Mouse (Mus musculus): Measurements from ENCODE around the gene Ntng2. TPM values are rescaled to one million over a fixed set of nuclear protein-coding genes. Genes with fewer than 3 reads are reported as not detected.

Ntng2 gene
- polyA plus RNA-seq, 1 experiment from 2014 or later: 3.5 TPM

GRCm38 (mm10) chr2:29246275-29246674 is 6.5 kb downstream of the Ntng2 start:
- peak; percentile 63 for ATAC-seq
- H3K4me3 ChIP-seq (ENCODE audit: low read length): no peak overlapping the region
- WGBS: 27% methylated on average over 3 of the region's 3 CpGs

GRCm38 (mm10) chr2:29245341-29245779 is 7.4 kb downstream of the Ntng2 start:
- H3K9me3 ChIP-seq (ENCODE audit: control insufficient read depth, low read length): no peaks in the 10 kb centered on the region
- H3K9ac ChIP-seq (ENCODE audit: low read depth, low read length): no peak overlapping the region
- H3K27ac ChIP-seq (ENCODE audit: low read depth, low read length): no peak overlapping the region
- no peak overlapping the region for H3K4me3 ChIP-seq (ENCODE audit: low read length)
- no peaks in the 10 kb centered on the region for H3K36me3 ChIP-seq (ENCODE audit: control insufficient read depth, insufficient read depth, low read length)
- H3K4me1 ChIP-seq (ENCODE audit: control insufficient read depth, insufficient read depth, low read depth, low read length): peaks cover 15% of the 10 kb centered on the region
- peak; percentile 24; the same call in 1 of the 2 replicates for ATAC-seq
- H3K27me3 ChIP-seq (replicated peaks; ENCODE audit: control insufficient read depth, insufficient read depth, low read length): peaks cover 8% of the 10 kb centered on the region
- WGBS: 26% methylated on average over 10 of the region's 10 CpGs
- H3K4me2 ChIP-seq (ENCODE audit: low read length): no peak overlapping the region

More at GRCm38 (mm10) chr2:29246275-29246674, 6.5 kb downstream of the Ntng2 start:
- Histone ChIP-seq H3K4me2 (ENCODE audit: low read length) (no peak overlapping the region; the same call in 1 of the 2 replicates), H3K27me3 (replicated peaks; ENCODE audit: control insufficient read depth, insufficient read depth, low read length) (peaks cover 10% of the 10 kb centered on the region), H3K27ac (ENCODE audit: low read depth, low read length) (no peak overlapping the region), H3K36me3 (ENCODE audit: control insufficient read depth, insufficient read depth, low read length) (no peaks in the 10 kb centered on the region), H3K9me3 (ENCODE audit: control insufficient read depth, low read length) (no peaks in the 10 kb centered on the region), H3K4me1 (ENCODE audit: control insufficient read depth, insufficient read depth, low read depth, low read length) (peaks cover 24% of the 10 kb centered on the region), H3K9ac (ENCODE audit: low read depth, low read length) (no peak overlapping the region)

GRCm38 (mm10) chr2:29239329-29239728 is 13.5 kb downstream of the Ntng2 start:
- no peak overlapping the region for H3K27ac ChIP-seq (ENCODE audit: low read depth, low read length)
- no peaks in the 10 kb centered on the region for H3K36me3 ChIP-seq (ENCODE audit: control insufficient read depth, insufficient read depth, low read length)
- H3K4me1 ChIP-seq (ENCODE audit: control insufficient read depth, insufficient read depth, low read depth, low read length): no peaks in the 10 kb centered on the region
- H3K27me3 ChIP-seq (replicated peaks; ENCODE audit: control insufficient read depth, insufficient read depth, low read length): no peaks in the 10 kb centered on the region
- H3K4me3 ChIP-seq (ENCODE audit: low read length): no peak overlapping the region
- 83% methylated on average over 17 of the region's 17 CpGs for WGBS
- H3K9me3 ChIP-seq (ENCODE audit: control insufficient read depth, low read length): no peaks in the 10 kb centered on the region
- H3K9ac ChIP-seq (ENCODE audit: low read depth, low read length): no peak overlapping the region
- H3K4me2 ChIP-seq (ENCODE audit: low read length): no peak overlapping the region
- ATAC-seq: no peak

GRCm38 (mm10) chr2:29237623-29238022 is 15.2 kb downstream of the Ntng2 start:
- Histone ChIP-seq H3K4me2 (ENCODE audit: low read length) (no peak overlapping the region), H3K4me3 (ENCODE audit: low read length) (no peak overlapping the region), H3K27ac (ENCODE audit: low read depth, low read length) (no peak overlapping the region), H3K4me1 (ENCODE audit: control insufficient read depth, insufficient read depth, low read depth, low read length) (no peaks in the 10 kb centered on the region), H3K9ac (ENCODE audit: low read depth, low read length) (no peak overlapping the region), H3K27me3 (replicated peaks; ENCODE audit: control insufficient read depth, insufficient read depth, low read length) (no peaks in the 10 kb centered on the region), H3K9me3 (ENCODE audit: control insufficient read depth, low read length) (no peaks in the 10 kb centered on the region), H3K36me3 (ENCODE audit: control insufficient read depth, insufficient read depth, low read length) (no peaks in the 10 kb centered on the region)
- 31% methylated on average over 4 of the region's 4 CpGs for WGBS
- no peak for ATAC-seq

- no peak overlapping the region for H3K27ac ChIP-seq (ENCODE audit: low read depth, low read length)
- H3K27me3 ChIP-seq (replicated peaks; ENCODE audit: control insufficient read depth, insufficient read depth, low read length): no peaks in the 10 kb centered on the region
- H3K4me3 ChIP-seq (ENCODE audit: low read length): no peak overlapping the region
- H3K4me1 ChIP-seq (ENCODE audit: control insufficient read depth, insufficient read depth, low read depth, low read length): no peaks in the 10 kb centered on the region
- no peaks in the 10 kb centered on the region for H3K9me3 ChIP-seq (ENCODE audit: control insufficient read depth, low read length)
- 75% methylated on average over 7 of the region's 7 CpGs for WGBS
- H3K4me2 ChIP-seq (ENCODE audit: low read length): no peak overlapping the region
- no peaks in the 10 kb centered on the region for H3K36me3 ChIP-seq (ENCODE audit: control insufficient read depth, insufficient read depth, low read length)
- H3K9ac ChIP-seq (ENCODE audit: low read depth, low read length): no peak overlapping the region
- no peak for ATAC-seq
Observed at GRCm38 (mm10) chr2:29235811-29236210, 17.0 kb downstream of the Ntng2 start.

- 0 out of 2 replicates have a peak, but pooled peaks cover 2% of the 10 kb centered on the region for H3K4me1 ChIP-seq (ENCODE audit: control insufficient read depth, insufficient read depth, low read depth, low read length)
- peak; percentile 45; the same call in 1 of the 2 replicates for ATAC-seq
- 80% methylated on average over 3 of the region's 3 CpGs for WGBS
- no peak overlapping the region for H3K9ac ChIP-seq (ENCODE audit: low read depth, low read length)
- H3K9me3 ChIP-seq (ENCODE audit: control insufficient read depth, low read length): no peaks in the 10 kb centered on the region
- H3K27me3 ChIP-seq (replicated peaks; ENCODE audit: control insufficient read depth, insufficient read depth, low read length): no peaks in the 10 kb centered on the region
- no peaks in the 10 kb centered on the region for H3K36me3 ChIP-seq (ENCODE audit: control insufficient read depth, insufficient read depth, low read length)
- H3K4me3 ChIP-seq (ENCODE audit: low read length): no peak overlapping the region
- no peak overlapping the region for H3K27ac ChIP-seq (ENCODE audit: low read depth, low read length)
- H3K4me2 ChIP-seq (ENCODE audit: low read length): no peak overlapping the region
Observed at GRCm38 (mm10) chr2:29235026-29235425, 17.8 kb downstream of the Ntng2 start.

- WGBS: 68% methylated on average over 4 of the region's 4 CpGs
- Histone ChIP-seq H3K4me2 (ENCODE audit: low read length) (no peak overlapping the region), H3K9ac (ENCODE audit: low read depth, low read length) (no peak overlapping the region), H3K27ac (ENCODE audit: low read depth, low read length) (no peak overlapping the region), H3K9me3 (ENCODE audit: control insufficient read depth, low read length) (no peaks in the 10 kb centered on the region), H3K4me1 (ENCODE audit: control insufficient read depth, insufficient read depth, low read depth, low read length) (0 out of 2 replicates have a peak, but pooled peaks cover 2% of the 10 kb centered on the region), H3K27me3 (replicated peaks; ENCODE audit: control insufficient read depth, insufficient read depth, low read length) (no peaks in the 10 kb centered on the region), H3K4me3 (ENCODE audit: low read length) (no peak overlapping the region), H3K36me3 (ENCODE audit: control insufficient read depth, insufficient read depth, low read length) (no peaks in the 10 kb centered on the region)
- no peak for ATAC-seq
Observed at GRCm38 (mm10) chr2:29234002-29234401, 18.8 kb downstream of the Ntng2 start.

- no peaks in the 10 kb centered on the region for H3K36me3 ChIP-seq (ENCODE audit: control insufficient read depth, insufficient read depth, low read length)
- 0 out of 2 replicates have a peak overlapping the region, but pooled peaks have one; percentile 22 for H3K9ac ChIP-seq (ENCODE audit: low read depth, low read length)
- no peaks in the 10 kb centered on the region for H3K9me3 ChIP-seq (ENCODE audit: control insufficient read depth, low read length)
- ATAC-seq: peak; percentile 56
- H3K4me1 ChIP-seq (ENCODE audit: control insufficient read depth, insufficient read depth, low read depth, low read length): 0 out of 2 replicates have a peak, but pooled peaks cover 2% of the 10 kb centered on the region
- WGBS: 44% methylated on average over 9 of the region's 9 CpGs
- H3K4me2 ChIP-seq (ENCODE audit: low read length): no peak overlapping the region
- H3K27me3 ChIP-seq (replicated peaks; ENCODE audit: control insufficient read depth, insufficient read depth, low read length): no peaks in the 10 kb centered on the region
- H3K4me3 ChIP-seq (ENCODE audit: low read length): no peak overlapping the region
- H3K27ac ChIP-seq (ENCODE audit: low read depth, low read length): peak overlapping the region; percentile 34; the same call in 1 of the 2 replicates
Observed at GRCm38 (mm10) chr2:29230191-29230835, 22.5 kb downstream of the Ntng2 start.

- 74% methylated on average over 4 of the region's 4 CpGs for WGBS
- Histone ChIP-seq H3K4me2 (ENCODE audit: low read length) (no peak overlapping the region), H3K36me3 (ENCODE audit: control insufficient read depth, insufficient read depth, low read length) (no peaks in the 10 kb centered on the region), H3K9me3 (ENCODE audit: control insufficient read depth, low read length) (no peaks in the 10 kb centered on the region), H3K4me1 (ENCODE audit: control insufficient read depth, insufficient read depth, low read depth, low read length) (0 out of 2 replicates have a peak, but pooled peaks cover 2% of the 10 kb centered on the region), H3K9ac (ENCODE audit: low read depth, low read length) (no peak overlapping the region), H3K27ac (ENCODE audit: low read depth, low read length) (no peak overlapping the region), H3K27me3 (replicated peaks; ENCODE audit: control insufficient read depth, insufficient read depth, low read length) (no peaks in the 10 kb centered on the region), H3K4me3 (ENCODE audit: low read length) (no peak overlapping the region)
- no peak for ATAC-seq
Observed at GRCm38 (mm10) chr2:29226671-29227070, 26.1 kb downstream of the Ntng2 start.
